Mouse (Mus musculus) embryonic facial prominence, embryonic 11.5 days (tissue): ENCODE measurements around the gene Eef1a1. TPM values are rescaled to one million over a fixed set of nuclear protein-coding genes. Genes with fewer than 3 reads are reported as not detected.
"Not testable (repeated sequence)": the region's sequence is repeated elsewhere in the genome, so short reads cannot be mapped to it uniquely, and the experiment has no call there.

Experiments used
- ATAC-seq: fragments of 200-750 bp; cut with Nextera tagmentation; replicated peaks from 2 replicates; pipeline ENCODE4 v1.8.0; 2017; ENCODE audit warnings: low read depth; ENCODE audit not compliant: insufficient number of reproducible peaks, low FRiP score, low TSS enrichment
- DNase-seq: peaks from one replicate; pipeline ENCODE4 v3.0.0-alpha.2; 2015; ENCODE audit warnings: low spot score
- H3K27ac ChIP-seq: fragments of 300-500 bp; sonication (generic); replicated peaks from 2 replicates; pipeline ENCODE4 v1.5.1; 2014; ENCODE audit warnings: mild to moderate bottlenecking, low read depth, low read length, control low read depth
- H3K27me3 ChIP-seq: fragments of 300-500 bp; sonication (generic); 2 replicates; pipeline ENCODE4 v1.6.1; 2014; ENCODE audit warnings: mild to moderate bottlenecking, low read length, moderate library complexity, mixed read lengths; ENCODE audit not compliant: control insufficient read depth, insufficient read depth
- H3K36me3 ChIP-seq: fragments of 300-500 bp; sonication (generic); replicated peaks from 2 replicates; pipeline ENCODE4 v1.6.1; 2014; ENCODE audit warnings: low read depth, mild to moderate bottlenecking, low read length, moderate library complexity, mixed read lengths; ENCODE audit not compliant: control insufficient read depth, insufficient read depth
- H3K4me1 ChIP-seq: fragments of 300-500 bp; sonication (generic); 2 replicates; pipeline ENCODE4 v1.6.1; 2014; ENCODE audit warnings: low read length, mixed read lengths; ENCODE audit not compliant: control insufficient read depth, insufficient read depth
- H3K4me2 ChIP-seq: fragments of 300-500 bp; sonication (generic); 2 replicates; pipeline ENCODE4 v1.6.1; 2014; ENCODE audit warnings: low read depth, mild to moderate bottlenecking, control low read depth, low read length, moderate library complexity
- H3K4me3 ChIP-seq: fragments of 300-500 bp; sonication (generic); 2 replicates; pipeline ENCODE4 v1.5.1; 2014; ENCODE audit warnings: low read depth, low read length, control low read depth
- H3K9ac ChIP-seq: fragments of 300-500 bp; sonication (generic); replicated peaks from 2 replicates; pipeline ENCODE4 v1.6.1; 2014; ENCODE audit warnings: mild to moderate bottlenecking, control low read depth, low read length
- H3K9me3 ChIP-seq: fragments of 300-500 bp; sonication (generic); replicated peaks from 2 replicates; pipeline ENCODE4 v1.6.1; 2016; ENCODE audit warnings: mild to moderate bottlenecking, low read length, inconsistent platforms, mixed read lengths; ENCODE audit not compliant: control insufficient read depth
- WGBS: fragments of 180-500 bp; shearing (Covaris S2); extraction: QIAGEN DNeasy Blood & Tissue Kit; methylation state at CpG from one replicate; pipeline ENCODE4 v1.1.7; 2014; 5-methylcytosine and 5-hydroxymethylcytosine counted together
- polyA plus RNA-seq: library from polyadenylated mRNA; unstranded; fragments of >200 nt; fragmentation: Nextera tagmentation; extraction: Ambion mirVana; gene quantifications from 2 replicates; pipeline ENCODE4 v1.2.1, GENCODE M21; 2014

Eef1a1 gene
- polyA plus RNA-seq, 1 experiment from 2014 or later, result 5,291 TPM

DNA sequence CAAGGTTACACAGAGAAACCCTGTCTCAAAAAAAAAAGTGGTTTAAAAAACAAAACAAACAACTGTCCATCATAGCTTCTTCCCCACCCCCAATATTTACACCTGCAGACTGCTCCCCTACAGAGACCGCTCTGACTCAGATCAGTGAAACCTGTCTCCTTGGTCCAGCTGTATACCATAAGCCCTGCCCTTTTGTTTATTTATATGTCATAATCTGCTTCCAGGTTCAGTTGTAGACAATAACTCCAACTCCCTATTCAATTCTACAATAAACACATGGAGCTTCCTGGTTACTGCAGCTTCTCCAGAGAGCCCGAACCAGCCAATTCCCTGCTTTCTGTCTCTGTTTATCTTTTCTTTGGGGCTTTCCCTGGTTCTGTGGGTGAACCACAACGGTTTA, 2.2 kb upstream of the Eef1a1 start:
- ATAC-seq (no peak), DNase-seq (no peak)
- Histone ChIP-seq H3K27ac (no peak overlapping the region), H3K4me1 (no peaks in the 10 kb centered on the region), H3K36me3 (no peaks in the 10 kb centered on the region), H3K27me3 (no peaks in the 10 kb centered on the region), H3K9ac (no peak overlapping the region), H3K9me3 (no peaks in the 10 kb centered on the region), H3K4me3 (no peak overlapping the region), H3K4me2 (no peak overlapping the region)
- WGBS, result 79% methylated on average over 3 of the region's 3 CpGs

- not testable (repeated sequence) for H3K36me3 ChIP-seq, DNase-seq, H3K27ac ChIP-seq, H3K4me1 ChIP-seq, H3K4me2 ChIP-seq, ATAC-seq, H3K4me3 ChIP-seq, H3K9me3 ChIP-seq, H3K9ac ChIP-seq, H3K27me3 ChIP-seq
- WGBS, result 94% methylated on average over 5 of the region's 5 CpGs
These were observed 930 bp downstream of the Eef1a1 start for GRCm38 (mm10) chr9:78488021-78488420.

- no peaks in the 10 kb centered on the region for H3K36me3 ChIP-seq
- H3K4me1 ChIP-seq, result no peaks in the 10 kb centered on the region
- H3K4me2 ChIP-seq, result no peak overlapping the region
- ATAC-seq, result no peak
- H3K4me3 ChIP-seq, result no peak overlapping the region
- no peak for DNase-seq
- H3K27ac ChIP-seq, result no peak overlapping the region
- 74% methylated on average over 3 of the region's 3 CpGs for WGBS
- no peaks in the 10 kb centered on the region for H3K27me3 ChIP-seq
- H3K9ac ChIP-seq, result no peak overlapping the region
- H3K9me3 ChIP-seq, result no peaks in the 10 kb centered on the region
These were observed 4.3 kb downstream of the Eef1a1 start for GRCm38 (mm10) chr9:78484660-78485059.

GRCm38 (mm10) chr9:78482386-78482785, 6.6 kb downstream of the Eef1a1 start:
- no peaks in the 10 kb centered on the region for H3K4me1 ChIP-seq
- WGBS, result 7% methylated on average over 3 of the region's 3 CpGs
- DNase-seq, result no peak
- peak overlapping the region; percentile 59 for H3K4me2 ChIP-seq
- no peaks in the 10 kb centered on the region for H3K9me3 ChIP-seq
- no peak for ATAC-seq
- H3K27me3 ChIP-seq, result no peaks in the 10 kb centered on the region
- peak overlapping the region; percentile 93 for H3K9ac ChIP-seq
- H3K27ac ChIP-seq, result peak overlapping the region; percentile 96
- H3K4me3 ChIP-seq, result peak overlapping the region; percentile 99
- peaks cover 5% of the 10 kb centered on the region for H3K36me3 ChIP-seq

GRCm38 (mm10) chr9:78481423-78482331, 7.3 kb downstream of the Eef1a1 start:
- peak overlapping the region; percentile 96 for H3K27ac ChIP-seq
- peak overlapping the region; percentile 59 for H3K4me2 ChIP-seq
- peak overlapping the region; percentile 99 for H3K4me3 ChIP-seq
- H3K9ac ChIP-seq, result peak overlapping the region; percentile 100
- ATAC-seq (peak; percentile 99), DNase-seq (peak; percentile 99)
- H3K4me1 ChIP-seq, result no peaks in the 10 kb centered on the region
- WGBS, result under 1% methylated on average over 69 of the region's 77 CpGs
- no peaks in the 10 kb centered on the region for H3K27me3 ChIP-seq
- H3K36me3 ChIP-seq, result peaks cover 5% of the 10 kb centered on the region
- H3K9me3 ChIP-seq, result no peaks in the 10 kb centered on the region

- peaks cover 5% of the 10 kb centered on the region for H3K36me3 ChIP-seq
- peak overlapping the region; percentile 99 for H3K4me3 ChIP-seq
- H3K9me3 ChIP-seq, result no peaks in the 10 kb centered on the region
- no peaks in the 10 kb centered on the region for H3K27me3 ChIP-seq
- peak overlapping the region; percentile 100 for H3K9ac ChIP-seq
- DNase-seq (peak; percentile 69), ATAC-seq (peak; percentile 19)
- H3K27ac ChIP-seq, result peak overlapping the region; percentile 96
- under 1% methylated on average over 46 of the region's 46 CpGs for WGBS
- peak overlapping the region; percentile 55 for H3K4me2 ChIP-seq
- H3K4me1 ChIP-seq, result no peaks in the 10 kb centered on the region
These were observed 8.1 kb downstream of the Eef1a1 start for GRCm38 (mm10) chr9:78480706-78481358.

- H3K36me3 ChIP-seq, H3K9me3 ChIP-seq, H3K27me3 ChIP-seq, ATAC-seq, H3K4me1 ChIP-seq, DNase-seq: not testable (repeated sequence)
- WGBS, result 0% methylated on average over 13 of the region's 13 CpGs
- peak overlapping the region; percentile 100 for H3K9ac ChIP-seq
- H3K4me3 ChIP-seq, result peak overlapping the region; percentile 99
- H3K27ac ChIP-seq, result peak overlapping the region; percentile 96; the same call in 1 of the 2 replicates
- H3K4me2 ChIP-seq, result peak overlapping the region; percentile 55
These were observed 8.7 kb downstream of the Eef1a1 start for GRCm38 (mm10) chr9:78480227-78480626.

DNA sequence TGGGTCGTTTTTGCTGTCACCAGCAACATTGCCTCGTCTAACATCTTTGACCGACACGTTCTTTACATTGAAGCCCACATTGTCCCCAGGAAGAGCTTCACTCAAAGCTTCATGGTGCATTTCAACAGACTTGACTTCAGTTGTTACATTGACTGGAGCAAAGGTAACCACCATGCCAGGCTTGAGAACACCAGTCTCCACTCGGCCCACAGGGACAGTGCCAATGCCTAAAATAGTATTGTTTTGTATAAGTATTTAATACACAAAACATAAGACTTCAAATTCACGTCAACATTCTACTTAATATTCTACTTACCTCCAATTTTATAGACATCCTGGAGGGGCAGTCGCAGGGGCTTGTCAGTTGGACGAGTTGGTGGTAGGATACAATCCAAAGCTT, 9.6 kb downstream of the Eef1a1 start:
- not testable (repeated sequence) for H3K27me3 ChIP-seq, H3K9me3 ChIP-seq, ATAC-seq, DNase-seq, H3K4me1 ChIP-seq, H3K36me3 ChIP-seq, H3K27ac ChIP-seq
- peak overlapping the region; percentile 99 for H3K4me3 ChIP-seq
- H3K9ac ChIP-seq, result peak overlapping the region; percentile 34; the same call in 1 of the 2 replicates
- peak overlapping the region; percentile 47 for H3K4me2 ChIP-seq
- WGBS, result 36% methylated on average over 7 of the region's 8 CpGs
